Mouse (Mus musculus) thymus, postnatal 0 days (tissue): ENCODE measurements around the gene Gm49342. TPM values are rescaled to one million over a fixed set of nuclear protein-coding genes. Genes with fewer than 3 reads are reported as not detected.
"Not testable (repeated sequence)": the region's sequence is repeated elsewhere in the genome, so short reads cannot be mapped to it uniquely, and the experiment has no call there.

ENCODE experiments used
- DNase-seq: peaks from one replicate; pipeline ENCODE4 v3.0.0-alpha.2; 2015; ENCODE audit warnings: low spot score
- polyA plus RNA-seq: library from polyadenylated mRNA; unstranded; fragments of >200 nt; fragmentation: Nextera tagmentation; extraction: Ambion mirVana; gene quantifications from 2 replicates; pipeline ENCODE4 v1.2.1, GENCODE M21; 2015

The Gm49342 gene
- polyA plus RNA-seq, 1 experiment from 2014 or later = not detected

DNA sequence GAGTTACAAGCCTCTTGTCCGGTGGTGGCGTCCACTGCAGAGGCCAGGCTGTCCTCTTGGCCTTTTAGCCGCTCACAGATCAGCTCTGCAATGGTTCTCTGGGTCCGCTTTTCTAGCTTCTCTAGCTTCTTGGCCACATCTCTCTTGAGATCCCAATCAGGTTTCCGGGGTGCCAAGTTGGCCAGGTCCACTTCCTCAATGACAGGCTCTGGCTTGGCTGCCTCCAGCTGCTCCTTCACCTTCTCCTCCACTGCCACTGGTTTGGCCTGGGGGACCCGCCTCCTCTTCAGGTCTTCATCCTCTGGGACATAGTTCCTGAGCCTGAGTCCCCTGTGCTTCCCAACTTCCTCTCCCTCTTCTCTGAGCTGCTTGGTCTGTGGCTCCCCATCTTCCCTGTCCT is 34.1 kb downstream of the Gm49342 start:
- not testable (repeated sequence) for DNase-seq

DNA sequence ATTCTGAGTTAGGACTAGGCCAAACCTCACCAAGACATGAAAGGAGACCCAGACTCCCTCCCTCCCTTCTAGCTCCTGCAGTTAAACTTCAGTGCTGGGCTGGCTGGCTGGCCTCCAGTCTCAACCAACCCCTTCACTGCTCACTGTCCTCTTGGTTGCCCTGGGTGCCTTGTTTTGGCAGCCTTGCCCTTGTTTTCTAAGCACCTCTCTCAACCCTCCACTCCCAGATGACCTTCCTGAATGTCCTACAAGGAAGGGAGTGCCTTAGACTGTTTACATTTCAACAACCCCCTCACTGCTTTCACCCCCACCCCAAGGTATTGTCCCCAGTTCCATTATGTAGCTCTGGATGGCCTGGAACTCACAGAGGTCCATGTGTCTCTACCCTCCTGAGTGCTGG is 35.3 kb downstream of the Gm49342 start:
- DNase-seq = no peak

DNA sequence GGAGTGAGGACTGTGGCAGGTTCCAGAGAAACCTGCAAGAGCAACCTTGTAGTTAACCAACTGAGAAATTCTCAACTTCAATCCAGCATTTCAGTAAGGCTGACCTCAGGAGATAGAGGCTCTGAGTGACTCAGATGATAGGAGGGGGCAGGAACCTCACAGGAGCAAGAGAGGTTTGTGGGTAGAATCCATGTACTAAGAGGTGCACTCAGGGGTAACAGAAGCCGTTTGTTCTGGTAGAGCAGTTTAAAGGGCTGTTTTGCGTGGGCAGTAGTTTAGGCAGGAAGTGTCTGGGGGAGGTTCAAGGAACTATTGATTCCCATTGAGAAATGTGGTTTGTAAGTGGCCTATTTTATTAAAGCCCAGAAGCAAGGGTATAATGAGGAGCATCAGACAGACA is 36.9 kb downstream of the Gm49342 start:
- peak; percentile 28 for DNase-seq

DNA sequence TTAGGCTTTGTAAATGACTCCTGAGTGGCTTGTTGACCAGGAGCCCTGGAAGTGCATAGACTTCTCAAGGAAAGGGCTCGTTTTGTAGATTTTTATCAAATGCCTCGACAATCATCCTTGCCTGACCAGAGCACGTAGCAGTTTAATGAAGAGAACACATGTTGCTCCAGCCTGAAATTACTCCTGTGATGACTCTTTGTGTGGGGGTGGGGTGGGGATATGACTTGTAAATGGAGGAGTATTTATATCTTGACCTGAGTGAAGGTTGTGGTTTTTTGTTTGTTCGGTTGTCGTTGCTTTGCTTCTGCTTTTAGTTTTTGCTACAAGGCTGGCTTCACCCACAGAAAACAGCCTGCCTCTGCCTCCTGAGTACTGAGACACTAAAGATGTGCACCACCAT is 37.5 kb downstream of the Gm49342 start:
- no peak for DNase-seq

DNA sequence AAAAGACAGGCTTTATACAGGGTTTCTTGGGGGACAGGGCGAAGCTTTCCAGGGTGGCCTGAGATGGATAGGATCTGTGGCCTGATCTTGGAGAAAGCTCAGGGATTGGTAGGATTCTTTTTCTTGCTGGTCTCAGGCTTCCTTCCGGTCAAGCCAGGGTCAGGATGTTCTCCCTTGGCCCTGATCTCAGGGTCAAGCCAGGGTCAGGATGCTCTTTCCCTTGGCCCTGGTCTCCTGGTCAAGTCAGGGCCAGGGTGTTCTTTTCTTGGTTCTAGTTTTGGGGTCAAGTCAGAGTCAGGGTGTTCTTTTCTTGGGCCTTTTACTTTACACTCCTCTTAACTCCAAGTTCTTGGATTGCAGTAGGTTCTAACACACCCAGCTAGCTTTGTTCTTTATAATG is 43.4 kb downstream of the Gm49342 start:
- no peak for DNase-seq

DNA sequence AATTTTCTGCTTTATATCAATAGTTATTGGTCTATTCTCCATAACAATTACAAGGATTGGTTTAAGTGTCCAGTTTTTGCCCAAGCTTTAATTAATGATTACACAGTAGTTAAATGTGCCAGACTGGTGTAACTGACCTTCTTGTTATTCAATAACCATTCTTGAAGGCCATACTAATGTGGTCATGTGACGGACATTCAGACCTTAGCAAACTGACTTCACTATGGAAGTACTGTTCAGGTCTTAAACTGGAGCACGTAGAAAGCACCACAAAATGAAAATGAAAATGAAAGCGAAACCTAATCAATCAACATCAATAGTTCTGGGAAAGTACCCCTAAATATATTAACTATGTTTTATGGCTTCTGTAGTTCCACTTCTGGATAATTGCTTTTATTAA is 46.7 kb downstream of the Gm49342 start:
- DNase-seq = no peak

DNA sequence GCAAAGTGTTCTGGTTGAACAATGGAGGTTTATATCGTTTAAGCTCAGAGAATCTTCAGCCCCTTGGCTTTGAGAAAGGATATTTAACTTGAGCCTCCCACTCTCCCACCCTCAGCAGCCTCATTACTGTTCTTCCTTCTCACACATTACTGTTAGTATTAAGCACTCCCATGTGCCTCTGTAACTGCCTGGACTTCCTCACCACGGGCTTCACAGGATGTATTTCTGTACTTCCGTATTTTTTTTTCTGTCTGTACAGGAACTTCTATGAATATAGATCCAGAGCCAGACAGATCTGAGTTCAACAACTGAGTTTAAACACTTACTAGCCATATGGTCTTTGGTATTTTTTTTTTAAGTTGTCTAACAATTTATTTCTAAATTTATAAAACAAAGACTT is 52.8 kb downstream of the Gm49342 start:
- DNase-seq = no peak

DNA sequence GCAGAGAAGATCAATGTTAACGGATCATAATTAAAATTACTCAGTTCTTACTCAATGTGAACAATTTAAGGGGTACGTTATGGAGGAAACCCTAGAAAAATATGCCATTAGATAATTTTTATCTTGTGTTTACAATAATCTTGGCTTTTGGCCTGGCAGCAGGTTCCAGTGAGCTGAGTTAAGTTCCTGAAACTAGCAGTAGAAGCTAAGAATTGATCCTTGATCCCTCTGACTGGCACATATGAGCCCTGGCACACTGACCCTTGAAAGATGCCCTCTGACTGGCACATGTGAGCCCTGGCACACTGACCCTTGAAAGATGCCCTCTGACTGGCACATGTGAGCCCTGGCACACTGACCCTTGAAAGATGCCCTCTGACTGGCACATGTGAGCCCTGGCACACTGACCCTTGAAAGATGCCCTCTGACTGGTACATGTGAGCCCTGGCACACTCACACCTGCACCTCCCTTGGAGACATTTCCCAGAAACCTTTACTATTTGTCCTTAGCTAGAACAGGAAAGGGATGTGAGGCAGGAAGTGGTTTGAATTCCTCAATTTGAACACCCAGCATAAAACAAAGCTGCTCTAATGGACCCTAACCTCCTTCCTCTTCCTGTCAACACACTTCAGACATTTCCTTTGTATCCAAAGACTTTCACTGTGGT is 53.8 kb downstream of the Gm49342 start:
- DNase-seq = no peak

DNA sequence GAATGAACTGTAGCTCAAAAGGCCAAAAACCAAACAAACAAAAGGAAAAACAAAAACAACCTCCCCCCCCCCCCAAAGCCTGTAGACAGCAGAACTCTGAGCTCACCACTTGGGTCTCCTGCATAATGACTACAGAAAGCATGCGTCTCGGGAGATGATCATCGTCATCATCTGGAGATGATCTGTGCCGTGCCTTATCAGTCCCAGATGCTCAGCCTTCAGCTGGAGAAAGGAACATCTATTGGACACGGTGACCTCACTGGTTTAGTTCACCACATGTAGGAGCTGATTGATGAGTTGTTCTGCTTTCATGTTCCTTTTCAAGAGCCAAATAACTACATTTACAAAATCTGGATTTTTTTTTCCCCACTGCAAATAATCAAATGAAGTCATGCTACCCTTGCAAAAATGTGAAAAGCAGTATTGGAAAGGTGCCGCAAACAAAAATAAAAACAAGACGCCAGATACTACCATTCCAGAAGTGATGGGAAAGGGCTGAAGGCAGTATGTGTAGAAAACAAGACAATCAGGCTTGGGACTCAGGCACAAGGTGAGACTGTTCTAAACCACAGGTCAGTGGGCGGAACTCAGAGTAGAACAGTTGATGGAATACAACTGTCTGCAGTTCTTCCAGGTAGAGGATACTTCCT is 63.0 kb downstream of the Gm49342 start, which contains the start of gene Rnase10:
TSS of gene Rnase10 (plus strand) at position 600 of the 650 bp plus-strand sequence.
- DNase-seq = no peak

DNA sequence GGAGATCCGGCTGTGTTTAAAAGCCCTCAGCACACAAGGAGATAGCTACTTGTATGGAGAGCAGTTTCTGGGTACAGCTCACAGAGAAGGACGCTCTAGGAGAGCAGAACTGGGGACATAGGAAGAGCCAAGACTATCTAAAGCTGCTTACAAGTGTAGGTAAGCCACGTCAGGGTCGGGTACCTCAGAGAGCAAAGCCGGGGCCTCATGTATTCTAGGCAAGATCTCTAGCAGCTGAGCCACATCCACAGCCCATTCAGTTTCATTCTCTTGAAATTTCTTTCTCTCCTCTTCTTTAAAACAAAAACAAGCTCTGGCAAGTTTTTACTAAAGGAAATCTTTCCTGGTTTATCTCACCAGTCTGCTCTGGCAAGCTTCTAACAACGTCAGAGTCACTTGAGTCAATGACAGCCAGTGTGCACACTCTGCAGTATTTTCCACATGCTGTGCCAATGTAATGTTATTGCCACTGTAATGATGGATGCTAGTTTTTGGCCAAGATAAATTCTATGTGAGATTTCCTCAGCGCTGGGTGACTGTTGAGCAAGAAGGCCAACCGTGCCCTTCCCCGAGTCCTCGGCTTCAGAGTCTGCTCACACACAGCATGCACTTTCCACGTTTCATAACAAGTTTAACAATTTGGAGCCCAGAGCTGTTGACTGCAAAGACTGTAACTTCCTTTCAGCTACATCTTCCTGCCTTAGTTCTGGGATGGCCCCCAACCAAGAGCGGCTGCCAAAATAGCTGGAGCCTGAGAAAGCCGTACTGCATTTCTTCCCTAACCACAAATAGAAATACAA is 63.8 kb downstream of the Gm49342 start:
- DNase-seq = no peak

DNA sequence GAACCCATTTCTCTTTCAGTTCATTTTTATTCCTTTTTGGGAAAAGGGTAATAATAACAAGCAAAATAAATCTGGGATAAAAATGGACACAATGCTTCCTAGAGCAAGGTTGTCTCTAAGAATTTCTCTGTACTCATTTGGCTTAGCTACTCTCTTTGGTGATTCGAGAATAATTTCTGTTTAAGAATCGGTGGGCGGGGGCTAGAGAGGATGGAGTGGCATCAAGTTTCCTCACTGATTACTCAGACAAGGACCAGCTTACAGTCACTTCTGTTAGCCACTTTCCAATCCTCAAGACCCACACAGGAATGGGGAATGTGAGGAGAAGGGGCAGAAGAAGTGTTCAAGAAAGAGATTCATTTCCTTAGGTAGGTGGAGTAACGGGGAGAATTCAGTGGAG is 64.5 kb downstream of the Gm49342 start:
- DNase-seq = no peak

DNA sequence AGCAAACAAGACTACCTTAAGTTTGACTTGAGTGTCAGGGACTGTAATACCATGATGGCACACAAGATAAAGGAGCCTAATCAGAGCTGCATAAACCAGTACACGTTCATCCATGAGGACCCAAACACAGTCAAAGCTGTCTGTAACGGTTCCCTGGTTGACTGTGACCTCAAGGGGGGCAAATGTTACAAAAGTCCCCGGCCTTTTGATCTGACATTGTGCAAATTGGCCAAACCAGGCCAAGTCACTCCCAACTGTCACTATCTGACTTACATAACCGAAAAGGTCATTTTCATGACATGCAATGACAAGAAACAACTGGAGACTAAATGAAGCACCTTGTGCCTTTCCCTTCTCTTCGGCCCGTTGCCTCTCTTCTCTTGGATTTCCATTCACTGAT is 65.3 kb downstream of the Gm49342 start:
- no peak for DNase-seq

Other genes starting within 250 kb of the Gm49342 start
- gene Olfr748, start 237.1 kb upstream of the Gm49342 start, polyA plus RNA-seq = not detected in 2 replicates
- not detected in 2 replicates for gene Olfr749, start 199.4 kb upstream of the Gm49342 start, polyA plus RNA-seq
- 72.4 and 80.8 TPM in 2 replicates for gene Ttc5, start 159.0 kb upstream of the Gm49342 start, polyA plus RNA-seq
- gene Ccnb1ip1, start 136.8 kb upstream of the Gm49342 start, polyA plus RNA-seq = not detected in 2 replicates
- gene Parp2, start 136.7 kb upstream of the Gm49342 start, polyA plus RNA-seq = 54.8 and 58.9 TPM in 2 replicates
- gene Tep1, start 74.0 kb upstream of the Gm49342 start, polyA plus RNA-seq = 10.7 and 11.2 TPM in 2 replicates
- gene Klhl33, start 47.0 kb upstream of the Gm49342 start, polyA plus RNA-seq = 0.18 and 0.30 TPM in 2 replicates
- gene Osgep, start 19.6 kb upstream of the Gm49342 start, polyA plus RNA-seq = 111 and 123 TPM in 2 replicates
- 165 and 184 TPM in 2 replicates for gene Apex1, start 19.5 kb upstream of the Gm49342 start, polyA plus RNA-seq
- 42.3 and 45.5 TPM in 2 replicates for gene Pip4p1, start 13.7 kb upstream of the Gm49342 start, polyA plus RNA-seq
- 54.2 and 60.6 TPM in 2 replicates for gene Pnp, start 13.4 kb upstream of the Gm49342 start, polyA plus RNA-seq
- gene Pnp2, start 11.5 kb downstream of the Gm49342 start, polyA plus RNA-seq = 0.69 and 1.1 TPM in 2 replicates
- gene Rnase10, start 63.2 kb downstream of the Gm49342 start, polyA plus RNA-seq = 0.22 TPM in 1 of 2 replicates, not detected in the other
- not detected in 2 replicates for gene Rnase9, start 97.4 kb downstream of the Gm49342 start, polyA plus RNA-seq
- not detected in 2 replicates for gene Rnase11, start 105.6 kb downstream of the Gm49342 start, polyA plus RNA-seq
- gene Rnase12, start 113.1 kb downstream of the Gm49342 start, polyA plus RNA-seq = 0.33 and 0.36 TPM in 2 replicates
- not detected in 2 replicates for gene Olfr750, start 129.9 kb downstream of the Gm49342 start, polyA plus RNA-seq
- gene Rnase4, start 146.6 kb downstream of the Gm49342 start, polyA plus RNA-seq = 29.9 and 32.1 TPM in 2 replicates
- gene Ang, start 146.6 kb downstream of the Gm49342 start, polyA plus RNA-seq = 5.0 and 6.0 TPM in 2 replicates
- gene Eddm3b, start 169.9 kb downstream of the Gm49342 start, polyA plus RNA-seq = not detected in 2 replicates
- 3.1 and 4.6 TPM in 2 replicates for gene Rnase6, start 179.4 kb downstream of the Gm49342 start, polyA plus RNA-seq
- gene Rnase1, start 202.3 kb downstream of the Gm49342 start, polyA plus RNA-seq = 1.2 and 1.4 TPM in 2 replicates
- not detected in 2 replicates for gene Rnase2b, start 217.7 kb downstream of the Gm49342 start, polyA plus RNA-seq